Mouse (Mus musculus): Measurements from ENCODE around the gene Rag1. TPM values are rescaled to one million over a fixed set of nuclear protein-coding genes. Genes with fewer than 3 reads are reported as not detected.

Gene Rag1
- polyA plus RNA-seq, 1 experiment = not detected

- Histone ChIP-seq H3K4me2 (ENCODE audit: low read depth) (no peak overlapping the region), H3K36me3 (ENCODE audit: control insufficient read depth, insufficient read depth) (no peaks in the 10 kb centered on the region), H3ac (ENCODE audit: control insufficient read depth, insufficient read length) (no peak overlapping the region), H3K4me3 (no peak overlapping the region), H3K79me2 (ENCODE audit: control insufficient read depth, insufficient read depth) (no peaks in the 10 kb centered on the region), H3K27me3 (ENCODE audit: control insufficient read depth, insufficient read depth, insufficient read length) (no peaks in the 10 kb centered on the region)
- TF ChIP-seq REST (IDR thresholded peaks at IDR 0.05; ENCODE audit: insufficient read depth, insufficient read length) (no peak), POLR2AphosphoS2 (IDR thresholded peaks at IDR 0.05; ENCODE audit: insufficient read length, low read depth) (no peak), TCF3 (IDR thresholded peaks at IDR 0.05; ENCODE audit: insufficient read length, low read depth) (no peak), CEBPB (IDR thresholded peaks at IDR 0.05; ENCODE audit: insufficient read depth, poor library complexity, severe bottlenecking) (no peak), TCF12 (IDR thresholded peaks at IDR 0.05; ENCODE audit: insufficient read depth, poor library complexity, severe bottlenecking) (no peak), USF1 (IDR thresholded peaks at IDR 0.05; ENCODE audit: low read depth) (no peak), MYOG (IDR thresholded peaks at IDR 0.05; ENCODE audit: control insufficient read depth in 1 of 3, insufficient read depth in 1 of 3, insufficient read length in 2 of 3, low read depth in 2 of 3) (no peak), SRF (IDR thresholded peaks at IDR 0.05; ENCODE audit: control insufficient read depth, insufficient read length, low read depth) (no peak), POLR2A (IDR thresholded peaks at IDR 0.05; ENCODE audit: insufficient read length, low read depth) (no peak), MAX (IDR thresholded peaks at IDR 0.05; ENCODE audit: low read depth) (no peak), E2F4 (IDR thresholded peaks at IDR 0.05; ENCODE audit: insufficient read depth) (no peak), MYOD1 (IDR thresholded peaks at IDR 0.05; ENCODE audit: control insufficient read depth in 1 of 3, insufficient read length in 2 of 3, low read depth in 2 of 3) (no peak)
These were observed 50.8 kb downstream of the Rag1 start for GRCm38 (mm10) chr2:101598190-101599181.

DNA sequence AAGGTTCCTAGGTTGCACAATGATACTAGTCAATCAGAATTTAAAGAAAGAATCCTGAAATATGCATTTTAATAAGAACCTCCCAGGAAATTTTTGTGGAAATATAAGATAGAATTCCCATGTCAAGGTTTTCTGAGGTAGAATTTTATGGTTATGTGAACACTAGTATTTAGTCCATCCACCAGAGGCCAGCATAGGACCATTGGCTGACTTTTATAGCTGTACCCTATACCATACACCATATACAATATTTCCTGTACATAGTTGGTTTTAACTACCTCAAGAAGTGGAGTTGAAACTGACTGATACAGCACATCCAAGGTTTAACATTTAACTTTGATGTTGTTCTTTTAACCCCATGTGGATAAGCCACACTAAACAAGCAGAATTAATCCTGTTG, 52.1 kb downstream of the Rag1 start:
- Histone ChIP-seq H3K36me3 (ENCODE audit: control insufficient read depth, insufficient read depth) (no peaks in the 10 kb centered on the region), H3K27me3 (ENCODE audit: control insufficient read depth, insufficient read depth, insufficient read length) (no peaks in the 10 kb centered on the region), H3K4me2 (ENCODE audit: low read depth) (no peak overlapping the region), H3ac (ENCODE audit: control insufficient read depth, insufficient read length) (no peak overlapping the region), H3K4me3 (no peak overlapping the region), H3K79me2 (ENCODE audit: control insufficient read depth, insufficient read depth) (no peaks in the 10 kb centered on the region)
- TF ChIP-seq SRF (IDR thresholded peaks at IDR 0.05; ENCODE audit: control insufficient read depth, insufficient read length, low read depth) = no peak
- no peak for TF ChIP-seq REST (IDR thresholded peaks at IDR 0.05; ENCODE audit: insufficient read depth, insufficient read length)
- TF ChIP-seq POLR2A (IDR thresholded peaks at IDR 0.05; ENCODE audit: insufficient read length, low read depth) = no peak
- no peak for TF ChIP-seq TCF12 (IDR thresholded peaks at IDR 0.05; ENCODE audit: insufficient read depth, poor library complexity, severe bottlenecking)
- TF ChIP-seq MYOG (IDR thresholded peaks at IDR 0.05; ENCODE audit: control insufficient read depth in 1 of 3, insufficient read depth in 1 of 3, insufficient read length in 2 of 3, low read depth in 2 of 3) = no peak
- no peak for TF ChIP-seq MYOD1 (IDR thresholded peaks at IDR 0.05; ENCODE audit: control insufficient read depth in 1 of 3, insufficient read length in 2 of 3, low read depth in 2 of 3)
- TF ChIP-seq TCF3 (IDR thresholded peaks at IDR 0.05; ENCODE audit: insufficient read length, low read depth) = no peak
- no peak for TF ChIP-seq MAX (IDR thresholded peaks at IDR 0.05; ENCODE audit: low read depth)
- TF ChIP-seq USF1 (IDR thresholded peaks at IDR 0.05; ENCODE audit: low read depth) = no peak
- TF ChIP-seq E2F4 (IDR thresholded peaks at IDR 0.05; ENCODE audit: insufficient read depth) = no peak
- no peak for TF ChIP-seq POLR2AphosphoS2 (IDR thresholded peaks at IDR 0.05; ENCODE audit: insufficient read length, low read depth)
- no peak for TF ChIP-seq CEBPB (IDR thresholded peaks at IDR 0.05; ENCODE audit: insufficient read depth, poor library complexity, severe bottlenecking)

DNA sequence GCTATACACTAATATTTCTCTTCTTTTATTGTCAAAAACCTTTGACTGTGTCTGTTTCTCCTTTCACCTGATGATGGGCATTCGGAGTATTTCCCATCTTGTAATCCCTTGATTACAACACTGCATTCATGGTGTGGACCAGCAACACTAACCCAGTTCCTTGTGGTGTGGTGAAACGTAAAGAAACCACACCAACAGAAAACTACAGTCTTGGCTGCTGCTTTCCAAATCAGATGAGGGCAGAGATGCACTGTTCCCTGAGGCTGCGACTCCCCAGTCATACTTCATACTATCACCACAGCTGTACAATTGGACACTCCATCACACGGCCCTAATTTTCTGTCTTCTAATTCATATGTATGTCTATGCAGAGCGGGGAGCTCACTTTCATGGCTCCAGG, 54.6 kb downstream of the Rag1 start:
- TF ChIP-seq TCF3 (IDR thresholded peaks at IDR 0.05; ENCODE audit: insufficient read length, low read depth) (no peak), TCF12 (IDR thresholded peaks at IDR 0.05; ENCODE audit: insufficient read depth, poor library complexity, severe bottlenecking) (no peak), REST (IDR thresholded peaks at IDR 0.05; ENCODE audit: insufficient read depth, insufficient read length) (no peak), E2F4 (IDR thresholded peaks at IDR 0.05; ENCODE audit: insufficient read depth) (no peak), CEBPB (IDR thresholded peaks at IDR 0.05; ENCODE audit: insufficient read depth, poor library complexity, severe bottlenecking) (no peak), MYOG (IDR thresholded peaks at IDR 0.05; ENCODE audit: control insufficient read depth in 1 of 3, insufficient read depth in 1 of 3, insufficient read length in 2 of 3, low read depth in 2 of 3) (no peak), POLR2AphosphoS2 (IDR thresholded peaks at IDR 0.05; ENCODE audit: insufficient read length, low read depth) (no peak), MAX (IDR thresholded peaks at IDR 0.05; ENCODE audit: low read depth) (no peak), POLR2A (IDR thresholded peaks at IDR 0.05; ENCODE audit: insufficient read length, low read depth) (no peak), SRF (IDR thresholded peaks at IDR 0.05; ENCODE audit: control insufficient read depth, insufficient read length, low read depth) (no peak), MYOD1 (IDR thresholded peaks at IDR 0.05; ENCODE audit: control insufficient read depth in 1 of 3, insufficient read length in 2 of 3, low read depth in 2 of 3) (no peak), USF1 (IDR thresholded peaks at IDR 0.05; ENCODE audit: low read depth) (no peak)
- Histone ChIP-seq H3K79me2 (ENCODE audit: control insufficient read depth, insufficient read depth) (no peaks in the 10 kb centered on the region), H3K27me3 (ENCODE audit: control insufficient read depth, insufficient read depth, insufficient read length) (no peaks in the 10 kb centered on the region), H3ac (ENCODE audit: control insufficient read depth, insufficient read length) (no peak overlapping the region), H3K4me2 (ENCODE audit: low read depth) (no peak overlapping the region), H3K36me3 (ENCODE audit: control insufficient read depth, insufficient read depth) (no peaks in the 10 kb centered on the region), H3K4me3 (no peak overlapping the region)

DNA sequence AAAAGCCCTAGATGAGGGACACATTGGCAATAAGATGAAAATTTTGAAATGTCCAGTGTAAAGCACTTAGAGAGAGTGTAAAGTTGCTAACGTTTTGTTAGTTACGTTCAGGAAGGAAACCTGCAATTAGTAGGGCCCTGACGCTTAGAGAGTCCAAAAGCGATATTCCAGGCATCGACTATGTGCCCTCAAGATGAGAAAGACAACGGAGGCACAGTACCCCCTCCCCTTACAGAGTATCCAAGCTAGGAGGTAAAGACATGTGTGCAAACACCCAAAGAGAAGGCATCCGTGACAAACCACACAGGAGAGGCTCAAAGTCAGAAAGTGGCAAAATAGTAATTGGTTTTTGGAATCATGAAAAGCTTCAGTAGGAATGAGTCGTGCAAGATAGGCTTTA, 56.4 kb downstream of the Rag1 start:
- Histone ChIP-seq H3K4me3 (no peak overlapping the region), H3K36me3 (ENCODE audit: control insufficient read depth, insufficient read depth) (no peaks in the 10 kb centered on the region), H3K27me3 (ENCODE audit: control insufficient read depth, insufficient read depth, insufficient read length) (no peaks in the 10 kb centered on the region), H3K4me2 (ENCODE audit: low read depth) (no peak overlapping the region), H3K79me2 (ENCODE audit: control insufficient read depth, insufficient read depth) (no peaks in the 10 kb centered on the region), H3ac (ENCODE audit: control insufficient read depth, insufficient read length) (no peak overlapping the region)
- TF ChIP-seq MYOG (IDR thresholded peaks at IDR 0.05; ENCODE audit: control insufficient read depth in 1 of 3, insufficient read depth in 1 of 3, insufficient read length in 2 of 3, low read depth in 2 of 3) (no peak), REST (IDR thresholded peaks at IDR 0.05; ENCODE audit: insufficient read depth, insufficient read length) (no peak), TCF3 (IDR thresholded peaks at IDR 0.05; ENCODE audit: insufficient read length, low read depth) (no peak), POLR2AphosphoS2 (IDR thresholded peaks at IDR 0.05; ENCODE audit: insufficient read length, low read depth) (no peak), SRF (IDR thresholded peaks at IDR 0.05; ENCODE audit: control insufficient read depth, insufficient read length, low read depth) (no peak), TCF12 (IDR thresholded peaks at IDR 0.05; ENCODE audit: insufficient read depth, poor library complexity, severe bottlenecking) (no peak), MYOD1 (IDR thresholded peaks at IDR 0.05; ENCODE audit: control insufficient read depth in 1 of 3, insufficient read length in 2 of 3, low read depth in 2 of 3) (no peak), E2F4 (IDR thresholded peaks at IDR 0.05; ENCODE audit: insufficient read depth) (no peak)

All from myocyte (in vitro differentiated cells).